Mouse (Mus musculus) C2C12 (cell line): ENCODE data around the gene E2f6. TPM values are rescaled to one million over a fixed set of nuclear protein-coding genes. Genes with fewer than 3 reads are reported as not detected.

Source experiments
- H3K27me3 ChIP-seq: one replicate; pipeline ENCODE4 v1.6.1; 2011; ENCODE audit not compliant: control insufficient read depth, insufficient read depth, insufficient read length
- H3K36me3 ChIP-seq: one replicate; pipeline ENCODE4 v1.6.1; 2011; ENCODE audit not compliant: control insufficient read depth, insufficient read depth
- H3K4me3 ChIP-seq: one replicate; pipeline ENCODE4 v1.5.1; 2011; ENCODE audit warnings: mild to moderate bottlenecking, control low read depth; ENCODE audit not compliant: poor library complexity, insufficient read depth, severe bottlenecking
- H3K79me2 ChIP-seq: one replicate; pipeline ENCODE4 v1.6.1; 2011; ENCODE audit not compliant: control insufficient read depth, insufficient read depth
- H3K79me3 ChIP-seq: one replicate; pipeline ENCODE4 v1.6.1; 2011; ENCODE audit warnings: low read depth, control low read depth
- H3ac ChIP-seq: one replicate; pipeline ENCODE3; 2011; ENCODE audit warnings: low read depth; ENCODE audit not compliant: control insufficient read depth, insufficient read length
- CEBPB ChIP-seq: IDR thresholded peaks from one replicate; pipeline ENCODE4 v1.6.1; 2011; ENCODE audit warnings: low read depth, mild to moderate bottlenecking, control low read depth, moderate library complexity
- CTCF ChIP-seq: IDR thresholded peaks from one replicate; pipeline ENCODE4 v1.5.1; 2011; ENCODE audit not compliant: control insufficient read depth, insufficient read depth, insufficient read length
- FOSL1 ChIP-seq: IDR thresholded peaks from one replicate; pipeline ENCODE4 v1.8.0; 2011; ENCODE audit warnings: mild to moderate bottlenecking, low read length; ENCODE audit not compliant: poor library complexity, insufficient read depth, severe bottlenecking
- MAX ChIP-seq: IDR thresholded peaks from one replicate; pipeline ENCODE4 v1.6.1; 2011; ENCODE audit warnings: mild to moderate bottlenecking, control low read depth
- MYOD1 ChIP-seq: IDR thresholded peaks from one replicate; pipeline ENCODE4 v1.6.1; 2011; ENCODE audit warnings: low read depth; ENCODE audit not compliant: control insufficient read depth, insufficient read length
- MYOG ChIP-seq: IDR thresholded peaks from one replicate; pipeline ENCODE4 v1.6.1; 2011; ENCODE audit not compliant: control insufficient read depth, insufficient read length; ENCODE audit errors: extremely low read depth
- USF1 ChIP-seq: IDR thresholded peaks from one replicate; pipeline ENCODE4 v1.6.1; 2011; ENCODE audit warnings: low read depth, mild to moderate bottlenecking, control low read depth, moderate library complexity
- polyA plus RNA-seq: library from polyadenylated mRNA; unstranded; fragments of >200 nt; fragmentation: generic; extraction: Trizol; gene quantifications from one replicate; pipeline ENCODE4 v1.2.1, GENCODE M21; 2012; ENCODE audit warnings: missing spikeins

Gene E2f6
- polyA plus RNA-seq, 1 experiment: 19.0 TPM

GRCm38 (mm10) chr12:16780320-16780719, 30.4 kb upstream of the E2f6 start:
- Histone ChIP-seq H3K4me3 (no peak overlapping the region), H3ac (no peak overlapping the region), H3K79me2 (no peaks in the 10 kb centered on the region), H3K27me3 (peaks cover 5% of the 10 kb centered on the region), H3K79me3 (no peaks in the 10 kb centered on the region), H3K36me3 (no peaks in the 10 kb centered on the region)
- TF ChIP-seq MYOD1 (no peak), MAX (no peak), USF1 (no peak), MYOG (no peak), FOSL1 (no peak), CTCF (no peak), CEBPB (no peak)

GRCm38 (mm10) chr12:16781034-16781746, 29.6 kb upstream of the E2f6 start:
- no peaks in the 10 kb centered on the region for H3K27me3 ChIP-seq
- no peaks in the 10 kb centered on the region for H3K79me3 ChIP-seq
- no peak overlapping the region for H3ac ChIP-seq
- no peak overlapping the region for H3K4me3 ChIP-seq
- H3K36me3 ChIP-seq: no peaks in the 10 kb centered on the region
- TF ChIP-seq CTCF (no peak), MYOD1 (no peak), CEBPB (no peak), FOSL1 (no peak), MYOG (no peak), MAX (no peak), USF1 (no peak)
- no peaks in the 10 kb centered on the region for H3K79me2 ChIP-seq

- TF ChIP-seq USF1 (no peak), MAX (no peak), MYOG (no peak), CTCF (no peak), CEBPB (no peak), MYOD1 (no peak), FOSL1 (no peak)
- no peaks in the 10 kb centered on the region for H3K79me3 ChIP-seq
Observed at GRCm38 (mm10) chr12:16788600-16788999, 22.2 kb upstream of the E2f6 start.

GRCm38 (mm10) chr12:16789199-16789598, 21.6 kb upstream of the E2f6 start:
- TF ChIP-seq CTCF: no peak
- H3K27me3 ChIP-seq: no peaks in the 10 kb centered on the region
- H3ac ChIP-seq: no peak overlapping the region
- H3K79me3 ChIP-seq: no peaks in the 10 kb centered on the region
- H3K79me2 ChIP-seq: no peaks in the 10 kb centered on the region
- H3K4me3 ChIP-seq: no peak overlapping the region
- no peaks in the 10 kb centered on the region for H3K36me3 ChIP-seq

More at GRCm38 (mm10) chr12:16788600-16788999, 22.2 kb upstream of the E2f6 start:
- no peaks in the 10 kb centered on the region for H3K79me2 ChIP-seq
- no peaks in the 10 kb centered on the region for H3K27me3 ChIP-seq
- no peaks in the 10 kb centered on the region for H3K36me3 ChIP-seq
- H3ac ChIP-seq: no peak overlapping the region
- H3K4me3 ChIP-seq: no peak overlapping the region

- Histone ChIP-seq H3K79me3 (no peaks in the 10 kb centered on the region), H3K4me3 (no peak overlapping the region), H3K27me3 (no peaks in the 10 kb centered on the region), H3K79me2 (no peaks in the 10 kb centered on the region), H3ac (no peak overlapping the region), H3K36me3 (no peaks in the 10 kb centered on the region)
- TF ChIP-seq FOSL1 (no peak), CEBPB (no peak), CTCF (no peak), MAX (no peak)
Observed at GRCm38 (mm10) chr12:16789756-16790155, 21.0 kb upstream of the E2f6 start.

GRCm38 (mm10) chr12:16790456-16790855, 20.3 kb upstream of the E2f6 start:
- Histone ChIP-seq H3K79me2 (no peaks in the 10 kb centered on the region), H3K27me3 (no peaks in the 10 kb centered on the region), H3K4me3 (no peak overlapping the region), H3ac (no peak overlapping the region), H3K36me3 (no peaks in the 10 kb centered on the region), H3K79me3 (no peaks in the 10 kb centered on the region)
- TF ChIP-seq FOSL1 (no peak), MYOG (no peak), USF1 (no peak), CEBPB (no peak), MAX (no peak), MYOD1 (no peak), CTCF (no peak)

- Histone ChIP-seq H3K4me3 (no peak overlapping the region), H3K36me3 (no peaks in the 10 kb centered on the region), H3K27me3 (peaks cover 5% of the 10 kb centered on the region), H3K79me2 (no peaks in the 10 kb centered on the region), H3K79me3 (no peaks in the 10 kb centered on the region), H3ac (no peak overlapping the region)
- TF ChIP-seq MYOG: no peak
- no peak for TF ChIP-seq FOSL1
- no peak for TF ChIP-seq CEBPB
- no peak for TF ChIP-seq MAX
Observed at GRCm38 (mm10) chr12:16793371-16793770, 17.4 kb upstream of the E2f6 start.
